ENCODE assay signal across 17 mouse cellular contexts in genomic region chr13:92398491-92399384, GRCm38 (mm10). TPM values are rescaled to one million over a fixed set of nuclear protein-coding genes. Genes with fewer than 3 reads are reported as not detected.
DNase-seq lines count a peak whose midpoint lies in the region; ATAC-seq lines count a peak whose summit lies in the region.
"Had no signal": no experiment of that assay in that cellular context is flagged by ENCODE, and none has a peak within 500 bp of the region (broad histone marks: within the 10 kb centered on the region; RNA-seq: fewer than 3 reads in every experiment).

No protein-coding gene starts in this region.

- no peaks in the 10 kb centered on the region for H3K4me1 ChIP-seq in limb, embryonic 11.5 days (ENCODE audit: control insufficient read depth, insufficient read depth, low read length)
- no peaks in the 10 kb centered on the region for H3K4me1 ChIP-seq in limb, embryonic 10.5 days
- no peaks in the 10 kb centered on the region for H3K4me1 ChIP-seq in neural tube, embryonic 15.5 days
- H3K4me1 ChIP-seq: lung, embryonic 15.5 days; megakaryocyte, embryonic 14.5 days; stomach, embryonic 15.5 days had no signal

- no peak overlapping the region for H3K27ac ChIP-seq in limb, embryonic 11.5 days (replicated peaks; ENCODE audit: low read depth, low read length)
- no peak overlapping the region for H3K27ac ChIP-seq in limb, embryonic 10.5 days
- H3K27ac ChIP-seq in neural tube, embryonic 15.5 days (replicated peaks): peak overlapping the region; percentile 46
- H3K27ac ChIP-seq: kidney, postnatal 0 days; lung, embryonic 15.5 days; stomach, embryonic 15.5 days had no signal

- WGBS in limb, embryonic 11.5 days: 77% methylated on average over 11 of the region's 11 CpGs
- 72% methylated on average over 11 of the region's 11 CpGs for WGBS in limb, embryonic 10.5 days
- WGBS in neural tube, embryonic 15.5 days: 63% methylated on average over 11 of the region's 11 CpGs

- H3K9ac ChIP-seq in limb, embryonic 11.5 days (ENCODE audit: low read length): no peak overlapping the region
- H3K9ac ChIP-seq in neural tube, embryonic 15.5 days (replicated peaks): no peak overlapping the region
- H3K9ac ChIP-seq: lung, embryonic 15.5 days; stomach, embryonic 15.5 days had no signal

- H3K36me3 ChIP-seq in limb, embryonic 11.5 days (ENCODE audit: control insufficient read depth, insufficient read depth, low read length): no peaks in the 10 kb centered on the region
- H3K36me3 ChIP-seq in limb, embryonic 10.5 days: no peaks in the 10 kb centered on the region
- no peaks in the 10 kb centered on the region for H3K36me3 ChIP-seq in neural tube, embryonic 15.5 days
- H3K36me3 ChIP-seq: lung, embryonic 15.5 days; stomach, embryonic 15.5 days had no signal

- DNase-seq in cerebellum, postnatal 4 days (ENCODE audit: low spot score in 2 of 2): no peak
- DNase-seq in limb, embryonic 11.5 days (ENCODE audit: low spot score): peak; percentile 13
- no peak for DNase-seq in limb, embryonic 10.5 days (ENCODE audit: low spot score)
- DNase-seq in cerebellum, adult 11-12 months: peak; percentile 66
- no peak for DNase-seq in c-Kit-positive CD71-positive TER-119-positive erythroid progenitor cells, embryonic 14.5 days (ENCODE audit: low spot score)
- DNase-seq in urinary bladder, postnatal 4 days (ENCODE audit: low spot score in 2 of 2): no peak
- DNase-seq: heart, adult 18-20 months; thymus, postnatal 25 days had no signal

- no peaks in the 10 kb centered on the region for H3K27me3 ChIP-seq in limb, embryonic 11.5 days (ENCODE audit: control insufficient read depth, insufficient read depth, low read length)
- H3K27me3 ChIP-seq in limb, embryonic 10.5 days (ENCODE audit: low read depth, poor library complexity, severe bottlenecking): no peaks in the 10 kb centered on the region
- no peaks in the 10 kb centered on the region for H3K27me3 ChIP-seq in neural tube, embryonic 15.5 days (replicated peaks)
- H3K27me3 ChIP-seq: lung, embryonic 15.5 days; stomach, embryonic 15.5 days had no signal

- H3K9me3 ChIP-seq in limb, embryonic 11.5 days (ENCODE audit: control insufficient read depth, low read length): no peaks in the 10 kb centered on the region
- no peaks in the 10 kb centered on the region for H3K9me3 ChIP-seq in limb, embryonic 10.5 days (replicated peaks)
- H3K9me3 ChIP-seq in neural tube, embryonic 15.5 days (replicated peaks): no peaks in the 10 kb centered on the region
- H3K9me3 ChIP-seq: lung, embryonic 15.5 days; stomach, embryonic 15.5 days had no signal

- ATAC-seq in cerebellum, adult (ENCODE audit: insufficient number of reproducible peaks, low FRiP score, low TSS enrichment): peak; percentile 86
- ATAC-seq in limb, embryonic 11.5 days (ENCODE audit: insufficient number of reproducible peaks, low FRiP score, low TSS enrichment, low read depth): no peak
- ATAC-seq in neural tube, embryonic 15.5 days (ENCODE audit: low FRiP score): peak; percentile 85

- no peak overlapping the region for H3K4me2 ChIP-seq in limb, embryonic 11.5 days (ENCODE audit: low read depth, severe bottlenecking)
- H3K4me2 ChIP-seq in neural tube, embryonic 15.5 days: no peak overlapping the region
- H3K4me2 ChIP-seq: lung, embryonic 15.5 days; stomach, embryonic 15.5 days had no signal

- H3K4me3 ChIP-seq in limb, embryonic 11.5 days (ENCODE audit: low read depth, low read length): no peak overlapping the region
- H3K4me3 ChIP-seq in limb, embryonic 10.5 days: no peak overlapping the region
- H3K4me3 ChIP-seq in neural tube, embryonic 15.5 days (replicated peaks): no peak overlapping the region
- H3K4me3 ChIP-seq: erythroblast, embryonic 14.5 days; lung, embryonic 15.5 days; megakaryocyte, embryonic 14.5 days; stomach, embryonic 15.5 days had no signal

RNA-seq across cellular contexts. Expression of gene Ankrd34b, which starts 27.0 kb away (rescaled TPM):
- 0.09 and 0.10 TPM in 2 replicates for polyA plus RNA-seq in limb, embryonic 11.5 days (2014; fragmentation: Nextera tagmentation; extraction: Ambion mirVana)
- polyA plus RNA-seq in limb, embryonic 10.5 days (2016; fragmentation: Nextera tagmentation; extraction: Ambion mirVana): 0.05 TPM in 2 replicates
- 5.4 and 5.5 TPM in 2 replicates for polyA plus RNA-seq in neural tube, embryonic 15.5 days (2015; fragmentation: Nextera tagmentation; extraction: Ambion mirVana)
- polyA plus RNA-seq: erythroblast, embryonic 14.5 days; intestine, embryonic 14.5 days; liver, adult 2 months had no signal

RNA-seq across cellular contexts. Expression of gene Msh3, which starts 43.9 kb away (rescaled TPM):
- polyA plus RNA-seq in limb, embryonic 11.5 days (2014; fragmentation: Nextera tagmentation; extraction: Ambion mirVana): 44.3 and 47.3 TPM in 2 replicates
- polyA plus RNA-seq in limb, embryonic 10.5 days (2016; fragmentation: Nextera tagmentation; extraction: Ambion mirVana): 33.5 and 37.7 TPM in 2 replicates
- polyA plus RNA-seq in neural tube, embryonic 15.5 days (2015; fragmentation: Nextera tagmentation; extraction: Ambion mirVana): 24.0 and 26.9 TPM in 2 replicates

RNA-seq across cellular contexts. Expression of gene Dhfr, which starts 44.2 kb away (rescaled TPM):
- polyA plus RNA-seq in limb, embryonic 11.5 days (2014; fragmentation: Nextera tagmentation; extraction: Ambion mirVana): 28.5 and 30.1 TPM in 2 replicates
- polyA plus RNA-seq in limb, embryonic 10.5 days (2016; fragmentation: Nextera tagmentation; extraction: Ambion mirVana): 28.0 and 30.8 TPM in 2 replicates
- polyA plus RNA-seq in neural tube, embryonic 15.5 days (2015; fragmentation: Nextera tagmentation; extraction: Ambion mirVana): 4.2 and 6.5 TPM in 2 replicates

Comparison
In these comparisons a context has a peak if more than half of its experiments do, and no peak if none do; other contexts are left out.
1. DNase-seq: peak in limb, embryonic 11.5 days (single experiment) and cerebellum, adult 11-12 months (single experiment); none in cerebellum, postnatal 4 days (0 of 2), limb, embryonic 10.5 days (single experiment), c-Kit-positive CD71-positive TER-119-positive erythroid progenitor cells, embryonic 14.5 days (single experiment) and urinary bladder, postnatal 4 days (0 of 2).